Mouse (Mus musculus) skeletal muscle tissue, adult 2 months (tissue): ENCODE data around the gene Slc9c1.
"Not testable (repeated sequence)": the region's sequence is repeated elsewhere in the genome, so short reads cannot be mapped to it uniquely, and the experiment has no call there.

ENCODE experiments used
- DNase-seq: peaks from one replicate; pipeline ENCODE4 v3.0.0-alpha.2; 2012; ENCODE audit warnings: low read depth, low spot score

Gene Slc9c1

GRCm38 (mm10) chr16:45535009-45535408 is at the start of gene Slc9c1:
Gene Slc9c1 (plus strand): TSS chr16:45535309.
- DNase-seq, result no peak

GRCm38 (mm10) chr16:45492927-45493326 is 42.2 kb upstream of the Slc9c1 start, which contains the start of gene Gm609:
Gene Gm609 (minus strand): TSS chr16:45492969.
- no peak for DNase-seq

GRCm38 (mm10) chr16:45495326-45495725 is 39.8 kb upstream of the Slc9c1 start:
- no peak for DNase-seq

GRCm38 (mm10) chr16:45525551-45525950 is 9.6 kb upstream of the Slc9c1 start:
- no peak for DNase-seq

- DNase-seq, result no peak
These were observed 3.2 kb upstream of the Slc9c1 start, which contains the start of gene Gm17783 for GRCm38 (mm10) chr16:45531950-45532349. Gene Gm17783 (minus strand): TSS chr16:45532050.

- DNase-seq, result not testable (repeated sequence)
These were observed 3.2 kb downstream of the Slc9c1 start for GRCm38 (mm10) chr16:45538342-45538741.

- no peak for DNase-seq
These were observed 7.0 kb downstream of the Slc9c1 start for GRCm38 (mm10) chr16:45542108-45542507.

GRCm38 (mm10) chr16:45544341-45544740 is 9.2 kb downstream of the Slc9c1 start:
- DNase-seq, result no peak

- no peak for DNase-seq
These were observed 12.9 kb downstream of the Slc9c1 start for GRCm38 (mm10) chr16:45547982-45548381.

GRCm38 (mm10) chr16:45551579-45551978 is 16.5 kb downstream of the Slc9c1 start:
- no peak for DNase-seq

- no peak for DNase-seq
These were observed 26.6 kb downstream of the Slc9c1 start for GRCm38 (mm10) chr16:45561747-45562146.

- no peak for DNase-seq
These were observed 37.2 kb downstream of the Slc9c1 start for GRCm38 (mm10) chr16:45572307-45572706.

- DNase-seq, result no peak
These were observed 44.8 kb downstream of the Slc9c1 start for GRCm38 (mm10) chr16:45579883-45580282.

GRCm38 (mm10) chr16:45582512-45582911 is 47.4 kb downstream of the Slc9c1 start:
- DNase-seq, result no peak

- DNase-seq, result no peak
These were observed 58.5 kb downstream of the Slc9c1 start for GRCm38 (mm10) chr16:45593656-45594055.

GRCm38 (mm10) chr16:45595494-45595893 is 60.4 kb downstream of the Slc9c1 start:
- no peak for DNase-seq

- DNase-seq, result peak; percentile 3
These were observed 73.4 kb downstream of the Slc9c1 start for GRCm38 (mm10) chr16:45608481-45608954.

- no peak for DNase-seq
These were observed 74.2 kb downstream of the Slc9c1 start for GRCm38 (mm10) chr16:45609300-45609699.

- DNase-seq, result no peak
These were observed 75.2 kb downstream of the Slc9c1 start, which contains the start of gene Gcsam for GRCm38 (mm10) chr16:45610267-45610666. Gene Gcsam (plus strand): TSS chr16:45610380.

- DNase-seq, result no peak
These were observed 78.1 kb downstream of the Slc9c1 start for GRCm38 (mm10) chr16:45613247-45613646.

GRCm38 (mm10) chr16:45615944-45616343 is 80.8 kb downstream of the Slc9c1 start:
- DNase-seq, result no peak

- DNase-seq, result no peak
These were observed 84.8 kb downstream of the Slc9c1 start for GRCm38 (mm10) chr16:45619751-45620375.

GRCm38 (mm10) chr16:45623230-45623629 is 88.1 kb downstream of the Slc9c1 start:
- DNase-seq, result no peak
